Mouse (Mus musculus) forebrain, embryonic 11.5 days (tissue): ENCODE measurements at regions not wholly inside any gene's neighbourhood (a gene's known extent, or its start where the extent isn't known, plus 50 kb on each side); places are given as distances from the start of the nearest gene placed in this dataset.

Experiments
- ATAC-seq: fragments of 200-750 bp; cut with Nextera tagmentation; replicated peaks from 2 replicates; pipeline ENCODE4 v1.8.0; 2017; ENCODE audit warnings: moderate TSS enrichment; ENCODE audit not compliant: low FRiP score
- DNase-seq: peaks from one replicate; pipeline ENCODE4 v3.0.0-alpha.2; 2017; ENCODE audit warnings: low spot score
- H3K27ac ChIP-seq: fragments of 300-500 bp; sonication (generic); 2 replicates; pipeline ENCODE4 v1.5.1; 2014; ENCODE audit warnings: low read depth, low read length
- H3K27me3 ChIP-seq: fragments of 300-500 bp; sonication (generic); 2 replicates; pipeline ENCODE4 v1.6.1; 2014; ENCODE audit warnings: mild to moderate bottlenecking, low read length, mixed read lengths; ENCODE audit not compliant: control insufficient read depth, insufficient read depth
- H3K36me3 ChIP-seq: fragments of 300-500 bp; sonication (generic); 2 replicates; pipeline ENCODE4 v1.6.1; 2014; ENCODE audit warnings: mild to moderate bottlenecking, low read length, moderate library complexity, mixed read lengths; ENCODE audit not compliant: control insufficient read depth, insufficient read depth
- H3K4me1 ChIP-seq: fragments of 300-500 bp; sonication (generic); replicated peaks from 2 replicates; pipeline ENCODE4 v1.6.1; 2014; ENCODE audit warnings: low read length, mixed read lengths; ENCODE audit not compliant: control insufficient read depth, insufficient read depth
- H3K4me2 ChIP-seq: fragments of 300-500 bp; sonication (generic); 2 replicates; pipeline ENCODE4 v1.6.1; 2014; ENCODE audit warnings: low read depth, mild to moderate bottlenecking, low read length, moderate library complexity, mixed read lengths; ENCODE audit not compliant: severe bottlenecking
- H3K4me3 ChIP-seq: fragments of 300-500 bp; sonication (generic); 2 replicates; pipeline ENCODE4 v1.5.1; 2014; ENCODE audit warnings: low read depth, low read length
- H3K9ac ChIP-seq: fragments of 300-500 bp; sonication (generic); 2 replicates; pipeline ENCODE4 v1.6.1; 2014; ENCODE audit warnings: low read length
- H3K9me3 ChIP-seq: fragments of 300-500 bp; sonication (generic); 2 replicates; pipeline ENCODE4 v1.6.1; 2016; ENCODE audit warnings: low read length, mixed read lengths; ENCODE audit not compliant: control insufficient read depth
- WGBS: fragments of 180-500 bp; shearing (Covaris S2); extraction: QIAGEN DNeasy Blood & Tissue Kit; methylation state at CpG from one replicate; pipeline ENCODE4 v1.1.7; 2014; 5-methylcytosine and 5-hydroxymethylcytosine counted together

DNA sequence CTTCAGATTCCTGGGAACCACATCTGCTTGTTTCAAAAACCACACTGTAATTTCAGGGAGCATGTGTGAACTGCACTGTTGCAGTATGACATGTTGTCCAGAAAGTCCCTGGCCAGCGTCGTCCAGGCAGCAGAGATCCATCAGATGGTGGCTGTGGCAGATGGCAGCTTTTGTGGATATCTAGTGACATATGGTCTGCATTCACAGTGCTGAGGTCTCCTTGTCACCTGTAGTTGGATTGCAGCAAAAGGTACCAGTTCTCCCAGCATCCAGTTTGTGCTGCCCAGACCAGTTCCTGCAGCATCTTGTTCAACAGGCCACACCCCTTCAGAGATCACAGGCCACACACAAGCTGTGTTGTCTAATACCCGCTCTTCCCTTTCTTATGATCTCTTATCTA, 80.1 kb upstream of the D1Pas1 start:
- Histone ChIP-seq H3K4me3 (no peak overlapping the region), H3K4me1 (no peaks in the 10 kb centered on the region), H3K36me3 (no peaks in the 10 kb centered on the region), H3K27ac (no peak overlapping the region), H3K27me3 (no peaks in the 10 kb centered on the region), H3K4me2 (no peak overlapping the region), H3K9me3 (no peaks in the 10 kb centered on the region), H3K9ac (no peak overlapping the region)
- ATAC-seq (no peak), DNase-seq (no peak)
- 80% methylated on average over 3 of the region's 3 CpGs for WGBS

DNA sequence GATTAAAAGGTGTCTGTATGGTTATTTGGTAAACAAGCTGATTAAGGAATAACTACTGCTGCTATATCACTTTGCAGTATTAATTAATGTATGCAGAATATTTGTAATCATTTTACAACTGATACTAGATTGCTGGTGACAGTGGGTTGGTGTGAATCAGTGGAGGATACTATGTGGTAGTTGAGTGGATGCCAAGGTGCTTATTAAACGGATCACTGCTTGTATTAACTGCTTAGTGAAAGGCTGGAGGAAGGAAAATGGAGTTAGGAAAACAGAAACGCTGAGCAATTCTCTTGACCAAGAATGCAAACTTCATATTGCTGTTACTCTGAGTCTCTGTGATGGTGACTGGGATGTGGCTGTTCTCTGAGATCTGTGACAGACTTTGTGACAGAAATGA, 86.8 kb upstream of the D1Pas1 start:
- no peak overlapping the region for H3K4me2 ChIP-seq
- H3K9ac ChIP-seq, result no peak overlapping the region
- H3K4me3 ChIP-seq, result no peak overlapping the region
- H3K9me3 ChIP-seq, result no peaks in the 10 kb centered on the region
- DNase-seq (no peak), ATAC-seq (no peak)
- no peaks in the 10 kb centered on the region for H3K36me3 ChIP-seq
- H3K4me1 ChIP-seq, result no peaks in the 10 kb centered on the region
- no peaks in the 10 kb centered on the region for H3K27me3 ChIP-seq
- no peak overlapping the region for H3K27ac ChIP-seq
- 81% methylated on average over 2 of the region's 2 CpGs for WGBS

GRCm38 (mm10) chr1:186860608-186861444, 106.4 kb upstream of the D1Pas1 start:
- H3K9me3 ChIP-seq, result no peaks in the 10 kb centered on the region
- no peak overlapping the region for H3K4me2 ChIP-seq
- ATAC-seq, result no peak
- DNase-seq, result no peak
- no peak overlapping the region for H3K4me3 ChIP-seq
- no peak overlapping the region for H3K27ac ChIP-seq
- no peak overlapping the region for H3K9ac ChIP-seq
- WGBS, result 81% methylated on average over 10 of the region's 10 CpGs
- H3K4me1 ChIP-seq, result no peaks in the 10 kb centered on the region
- H3K27me3 ChIP-seq, result no peaks in the 10 kb centered on the region
- H3K36me3 ChIP-seq, result no peaks in the 10 kb centered on the region

DNA sequence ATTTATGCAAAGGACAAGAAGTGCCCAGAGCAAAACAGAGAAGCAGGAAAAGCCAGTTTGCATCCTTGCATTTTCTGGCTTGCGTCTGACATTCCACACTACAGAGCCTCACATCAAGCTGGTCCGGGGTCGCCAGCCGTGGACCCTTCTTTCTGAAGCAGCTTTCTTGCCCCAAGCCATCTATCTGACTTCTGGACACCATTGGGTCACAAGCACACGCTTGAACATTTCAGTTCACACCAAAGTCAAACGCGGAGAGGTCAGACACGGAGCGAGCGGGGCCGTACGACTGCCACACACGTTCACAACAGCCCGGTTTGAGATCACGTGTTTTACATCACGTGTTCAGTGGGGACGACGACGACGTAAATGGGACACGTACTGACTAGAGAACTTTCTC, 108.9 kb upstream of the D1Pas1 start:
- Histone ChIP-seq H3K4me3 (no peak overlapping the region), H3K4me1 (no peaks in the 10 kb centered on the region), H3K36me3 (no peaks in the 10 kb centered on the region), H3K9ac (no peak overlapping the region), H3K27ac (no peak overlapping the region), H3K27me3 (no peaks in the 10 kb centered on the region), H3K4me2 (no peak overlapping the region), H3K9me3 (no peaks in the 10 kb centered on the region)
- ATAC-seq (no peak), DNase-seq (no peak)
- WGBS, result 92% methylated on average over 21 of the region's 21 CpGs

DNA sequence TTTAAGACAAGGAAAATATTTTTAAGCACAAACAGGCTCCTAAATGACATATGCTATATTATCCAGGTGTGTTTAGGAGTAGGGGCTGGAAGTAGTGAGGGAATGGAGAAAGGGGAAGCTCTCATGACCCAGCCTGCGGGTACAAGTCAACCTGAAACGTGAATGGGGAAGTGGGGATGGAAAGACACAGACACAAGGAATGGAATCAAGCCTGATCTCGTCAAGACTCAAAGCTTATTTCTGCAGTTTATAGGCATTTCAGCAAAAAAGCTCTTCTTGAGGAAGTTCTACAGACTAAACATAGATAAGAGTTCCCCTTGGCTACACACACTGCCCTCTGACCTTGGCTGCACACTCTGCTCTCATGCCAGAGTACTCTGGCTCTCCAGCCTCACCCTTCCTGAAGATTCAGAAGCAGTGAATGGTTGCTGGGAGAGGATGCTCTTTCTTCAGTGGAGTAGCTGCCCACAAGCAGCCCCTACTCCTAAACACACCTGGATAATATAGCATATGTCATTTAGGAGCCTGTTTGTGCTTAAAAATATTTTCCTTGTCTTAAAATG, 106.4 kb upstream of the Rrp15 start:
- no peak overlapping the region for H3K9ac ChIP-seq
- no peaks in the 10 kb centered on the region for H3K4me1 ChIP-seq
- H3K4me2 ChIP-seq, result no peak overlapping the region
- no peak overlapping the region for H3K27ac ChIP-seq
- no peaks in the 10 kb centered on the region for H3K27me3 ChIP-seq
- no peak for ATAC-seq
- H3K36me3 ChIP-seq, result no peaks in the 10 kb centered on the region
- no peaks in the 10 kb centered on the region for H3K9me3 ChIP-seq
- no peak for DNase-seq
- WGBS, result 84% methylated on average over 3 of the region's 3 CpGs
- H3K4me3 ChIP-seq, result no peak overlapping the region

- no peak for DNase-seq
- Histone ChIP-seq H3K9me3 (no peaks in the 10 kb centered on the region), H3K36me3 (no peaks in the 10 kb centered on the region), H3K4me1 (no peaks in the 10 kb centered on the region), H3K9ac (no peak overlapping the region), H3K4me3 (no peak overlapping the region), H3K4me2 (no peak overlapping the region), H3K27me3 (no peaks in the 10 kb centered on the region), H3K27ac (no peak overlapping the region)
- WGBS, result 91% methylated on average over 7 of the region's 7 CpGs
- no peak for ATAC-seq
These were observed 96.1 kb upstream of the Rrp15 start for GRCm38 (mm10) chr1:186845256-186845655.

DNA sequence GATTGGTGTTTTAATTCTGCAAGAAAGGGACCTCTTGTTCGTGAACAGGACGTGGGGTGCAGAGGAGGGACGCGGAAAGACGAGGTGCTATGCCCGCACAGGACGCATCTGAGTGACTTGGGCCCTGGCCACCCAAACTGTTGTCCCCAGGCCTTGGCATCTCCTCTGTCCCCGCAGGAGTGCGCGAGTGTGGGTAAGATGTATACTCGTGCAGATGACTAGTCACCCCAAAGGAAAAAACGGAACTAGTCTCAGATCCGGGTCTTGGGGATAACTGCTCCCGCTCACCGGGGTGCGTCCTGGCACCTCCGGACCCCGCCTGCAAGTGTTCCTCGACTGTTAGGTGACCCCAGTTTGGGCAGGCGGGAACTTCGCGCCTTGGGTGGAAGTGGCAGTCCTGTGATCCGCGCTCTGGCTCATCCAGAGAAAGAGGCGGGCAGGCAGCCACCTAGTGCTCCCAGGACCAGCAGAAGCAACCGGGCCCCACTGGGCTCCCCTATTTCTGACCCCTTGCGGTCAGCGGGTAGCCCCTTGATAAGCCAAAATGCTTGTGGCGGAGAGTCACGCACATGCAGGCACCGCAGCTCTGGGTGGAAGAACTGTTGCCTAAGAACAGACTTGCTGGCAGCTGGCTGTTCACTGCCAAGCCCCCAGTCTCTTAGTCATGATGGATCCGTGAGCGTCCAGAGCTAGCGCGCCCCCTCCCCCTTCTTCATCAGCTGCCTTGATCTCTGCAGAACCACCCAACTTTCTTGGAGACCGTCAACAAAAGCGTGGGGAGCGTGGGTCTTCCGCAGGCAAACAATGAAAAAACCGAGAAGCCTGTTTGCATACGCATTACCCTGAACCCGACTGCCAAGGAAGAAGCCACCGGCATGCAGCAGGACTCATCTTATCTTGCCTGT, 85.0 kb upstream of the Rrp15 start:
- WGBS, result under 1% methylated on average over 43 of the region's 43 CpGs
- Histone ChIP-seq H3K9ac (peak overlapping the region; percentile 60), H3K27me3 (no peaks in the 10 kb centered on the region), H3K27ac (0 out of 2 replicates have a peak overlapping the region, but pooled peaks have one; percentile 4), H3K4me3 (peak overlapping the region; percentile 34), H3K9me3 (no peaks in the 10 kb centered on the region), H3K4me1 (peaks cover 6% of the 10 kb centered on the region), H3K36me3 (no peaks in the 10 kb centered on the region), H3K4me2 (peak overlapping the region; percentile 62)
- ATAC-seq (peak; percentile 75), DNase-seq (peak; percentile 78)

DNA sequence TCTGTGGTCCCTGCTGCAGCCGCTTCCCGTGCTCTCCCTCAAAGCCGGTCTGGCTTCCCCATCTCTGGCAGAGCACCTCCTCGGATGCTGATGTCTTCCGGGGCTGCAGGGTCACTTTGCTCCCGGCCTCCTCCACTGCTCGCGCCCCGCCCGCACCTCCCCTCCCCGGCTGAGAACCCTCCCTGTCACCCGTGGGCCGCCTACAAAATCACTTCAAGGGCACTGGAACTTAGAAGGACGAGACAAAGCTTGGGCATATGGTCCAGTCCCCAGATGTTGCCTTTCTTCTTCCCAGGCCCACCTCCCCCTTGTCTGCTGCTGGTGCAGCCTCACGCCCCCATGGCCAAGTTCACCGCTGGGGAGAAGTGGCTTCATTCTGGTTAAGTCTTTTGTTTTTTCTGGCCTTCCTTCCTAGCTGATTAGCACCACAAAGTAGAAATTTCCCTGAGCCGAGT, 84.3 kb upstream of the Rrp15 start:
- ATAC-seq, result peak; percentile 57

More for the DNA sequence above, 84.3 kb upstream of the Rrp15 start:
- Histone ChIP-seq H3K27me3 (no peaks in the 10 kb centered on the region), H3K9ac (peak overlapping the region; percentile 60), H3K4me3 (peak overlapping the region; percentile 34), H3K4me2 (peak overlapping the region; percentile 62), H3K27ac (0 out of 2 replicates have a peak overlapping the region, but pooled peaks have one; percentile 6), H3K9me3 (no peaks in the 10 kb centered on the region), H3K36me3 (no peaks in the 10 kb centered on the region), H3K4me1 (peaks cover 6% of the 10 kb centered on the region)
- peak; percentile 65 for DNase-seq
- WGBS, result under 1% methylated on average over 17 of the region's 17 CpGs
